Mouse (Mus musculus): ENCODE results near the gene Mier2.

DNA sequence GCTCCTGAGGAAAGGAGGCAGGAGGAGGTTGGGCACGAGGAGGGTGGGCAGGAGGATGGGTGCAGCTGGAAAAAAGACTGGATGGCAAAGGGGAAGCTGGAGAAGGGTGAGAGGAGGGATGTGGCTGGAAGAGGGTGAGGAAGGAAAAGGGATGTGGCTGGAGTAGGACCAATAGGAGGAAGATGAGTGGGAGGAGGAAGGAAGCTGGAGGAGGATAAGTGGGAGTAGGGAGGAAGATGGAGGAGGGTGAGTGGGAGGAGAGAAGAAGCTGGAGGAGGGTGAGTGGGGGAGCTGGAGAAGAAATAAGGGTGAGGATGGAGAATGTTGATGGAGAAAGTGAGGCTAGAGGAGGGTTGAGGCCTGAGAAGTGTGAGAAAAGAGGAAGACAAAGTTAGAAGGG is 19.6 kb downstream of the Mier2 start:
- TF ChIP-seq CTCF (IDR thresholded peaks at IDR 0.05; ENCODE audit: borderline replicate concordance, control insufficient read depth, extremely low read depth, insufficient read depth, low read length, poor library complexity) = no peak
- no peak for TF ChIP-seq POLR2A (IDR thresholded peaks at IDR 0.05; ENCODE audit: control insufficient read depth, extremely low read depth, insufficient read depth, low read length, poor library complexity)

All from thymus, adult 2 months (tissue).